Mouse (Mus musculus) large intestine, adult 2 months (tissue): ENCODE measurements around the gene Prps1. TPM values are rescaled to one million over a fixed set of nuclear protein-coding genes. Genes with fewer than 3 reads are reported as not detected.

Experiments
- polyA plus RNA-seq: library from polyadenylated mRNA; depleted of rRNA; stranded (reverse); fragments of >200 nt; gene quantifications from 2 replicates; pipeline ENCODE4 v1.2.3, GENCODE M21; 2012; rRNA removed

Gene Prps1
- polyA plus RNA-seq, 1 experiment = 9.4 TPM

Other genes starting within 250 kb of the Prps1 start
- gene Frmpd3, start 114.3 kb upstream of the Prps1 start, polyA plus RNA-seq = 0.07 TPM in 2 replicates
- 49.7 and 97.1 TPM in 2 replicates for gene Tsc22d3, start 144.0 kb downstream of the Prps1 start, polyA plus RNA-seq
- gene Mid2, start 208.0 kb downstream of the Prps1 start, polyA plus RNA-seq = 4.0 and 10.3 TPM in 2 replicates